Mouse (Mus musculus): ENCODE measurements around the gene Usp10.

DNA sequence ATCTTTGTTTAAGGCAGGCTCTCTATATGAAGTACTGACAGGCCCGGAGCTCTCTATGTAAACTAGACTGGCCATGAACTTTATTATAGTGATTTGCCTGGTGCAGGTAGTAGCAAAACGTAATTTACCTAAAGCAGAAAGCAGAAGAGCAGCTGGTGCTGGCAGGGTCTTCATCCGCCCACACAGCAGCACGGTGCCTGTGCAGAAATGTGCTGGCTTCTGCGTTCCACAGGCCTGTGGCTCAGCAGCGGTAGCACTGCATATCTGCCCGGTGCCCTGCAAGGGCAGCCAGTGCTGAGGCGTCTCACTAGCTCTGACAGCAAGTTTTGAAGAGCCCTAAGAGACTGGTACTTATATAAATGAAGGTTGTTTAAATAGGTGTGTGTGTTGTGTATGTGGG is 45.2 kb downstream of the Usp10 start:
- TF ChIP-seq CTCF (IDR thresholded peaks at IDR 0.05; ENCODE audit: extremely low read depth, insufficient read depth, insufficient read length, insufficient replicate concordance) (no peak), POLR2A (IDR thresholded peaks at IDR 0.05; ENCODE audit: low read depth, low read length) (no peak)
